Mouse (Mus musculus) cerebellum, postnatal 25 days (tissue): ENCODE measurements at regions not wholly inside any gene's neighbourhood (a gene's known extent, or its start where the extent isn't known, plus 50 kb on each side); places are given as distances from the start of the nearest gene placed in this dataset.
A peak's percentile ranks its signal among the peaks of the same experiment; 100 is the strongest.

ENCODE experiments used
- DNase-seq, 2 experiments: peaks; one replicate each; pipeline ENCODE4 v3.0.0; 2021; ENCODE audit warnings: mixed read lengths in 2 of 2

DNA sequence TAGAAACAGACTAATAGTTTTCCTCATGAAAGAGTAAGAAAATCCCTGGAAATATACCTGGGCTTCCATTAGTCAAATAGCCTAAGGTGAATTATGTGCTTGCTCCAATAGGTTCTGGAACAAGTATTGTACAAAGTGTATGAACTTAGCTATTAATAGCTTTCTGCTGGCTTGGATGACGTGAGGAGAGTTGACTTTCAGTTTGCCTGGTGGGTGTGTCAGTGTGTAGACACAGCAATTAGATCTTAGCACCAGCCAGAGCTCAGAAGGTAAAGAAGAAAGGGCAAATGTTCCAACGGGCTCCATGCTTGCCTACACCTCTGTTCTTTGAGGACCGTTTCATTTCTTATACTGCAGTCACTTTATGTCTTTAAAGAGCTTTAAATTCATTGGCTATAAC, 654.8 kb upstream of the Mef2c start:
- DNase-seq: no peak

DNA sequence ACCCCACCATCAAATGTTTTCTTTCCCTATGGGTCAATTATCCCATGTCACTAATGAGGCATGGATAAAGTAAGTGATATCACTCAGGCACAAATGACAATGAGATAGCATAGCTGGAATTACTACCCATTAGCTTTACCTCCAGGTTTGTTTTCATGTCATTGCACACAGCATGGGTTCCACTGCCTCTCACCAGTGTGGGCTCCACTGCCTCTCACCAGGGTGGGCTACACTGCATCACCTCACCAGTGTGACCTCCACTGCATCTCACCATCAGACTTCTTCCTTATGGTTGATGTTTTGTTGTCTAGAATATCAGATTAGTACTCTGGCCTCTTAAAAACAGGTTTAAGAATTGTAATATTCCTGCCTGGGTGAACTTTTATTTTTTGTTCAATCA, 634.0 kb upstream of the Mef2c start:
- no peak for DNase-seq

GRCm38 (mm10) chr13:82874091-82874490, 629.7 kb upstream of the Mef2c start:
- DNase-seq: no peak

DNA sequence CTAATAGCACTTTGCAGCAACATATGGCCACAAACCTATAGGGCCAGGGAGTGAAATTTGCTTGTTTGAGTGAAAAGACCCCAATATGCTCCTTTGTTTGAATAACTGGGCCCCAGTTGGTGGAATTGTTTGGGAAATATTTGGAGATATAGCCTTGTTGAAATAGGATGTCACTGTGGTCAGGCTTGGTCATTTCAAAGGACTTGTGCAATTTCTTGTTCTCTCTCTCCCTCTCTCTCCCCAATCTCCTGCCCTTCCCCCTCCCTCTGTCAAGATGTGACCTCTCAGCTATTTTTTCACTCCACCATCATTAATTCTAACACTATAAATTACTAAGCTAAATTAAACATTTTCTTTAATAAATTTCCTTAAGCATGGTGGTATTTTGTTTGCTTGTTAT, 620.5 kb upstream of the Mef2c start:
- DNase-seq: no peak

- DNase-seq: no peak
These were observed 615.1 kb upstream of the Mef2c start for GRCm38 (mm10) chr13:82888755-82889154.

DNA sequence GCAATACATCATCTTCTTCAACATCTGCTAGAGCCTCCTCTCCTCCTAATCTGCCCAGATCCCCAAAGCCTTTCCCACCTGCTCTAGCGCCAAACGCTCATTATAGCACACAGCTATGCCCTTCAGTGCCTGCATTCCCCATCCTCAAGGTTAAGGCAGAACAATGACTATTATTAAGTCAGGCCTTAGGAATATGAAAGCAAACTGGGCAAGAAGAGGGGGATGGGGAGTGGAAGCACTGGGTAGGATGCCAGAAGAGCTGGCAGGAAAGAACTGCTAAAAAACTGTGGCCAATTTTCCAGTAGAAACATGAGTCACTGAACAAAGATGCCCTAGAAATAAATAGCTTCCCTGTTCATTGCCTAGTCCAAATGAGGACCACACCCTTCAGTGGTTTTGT, 611.1 kb upstream of the Mef2c start:
- peak; percentile 26 to 65 for DNase-seq

DNA sequence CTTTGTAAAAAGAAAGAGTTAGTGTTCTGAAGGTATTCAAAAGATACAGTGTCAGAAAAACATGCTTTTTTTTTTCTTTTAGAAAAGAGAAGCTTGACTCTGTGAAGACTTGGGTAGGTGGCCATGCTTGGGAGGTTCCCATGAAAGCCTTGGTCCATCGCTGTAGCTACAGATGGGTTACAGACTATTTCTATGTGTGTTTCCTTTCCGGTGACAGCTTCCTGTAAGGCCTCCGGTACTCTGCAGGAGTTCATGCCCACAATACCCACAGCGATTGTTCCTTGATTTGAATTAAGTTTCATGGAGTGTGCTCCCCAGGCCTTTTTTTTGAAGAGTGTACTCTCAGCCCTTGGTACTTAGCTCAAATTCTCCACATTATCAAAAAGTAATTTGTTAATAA, 604.1 kb upstream of the Mef2c start:
- DNase-seq: no peak

- DNase-seq: no peak
These were observed 601.7 kb upstream of the Mef2c start for GRCm38 (mm10) chr13:82902160-82902559.

DNA sequence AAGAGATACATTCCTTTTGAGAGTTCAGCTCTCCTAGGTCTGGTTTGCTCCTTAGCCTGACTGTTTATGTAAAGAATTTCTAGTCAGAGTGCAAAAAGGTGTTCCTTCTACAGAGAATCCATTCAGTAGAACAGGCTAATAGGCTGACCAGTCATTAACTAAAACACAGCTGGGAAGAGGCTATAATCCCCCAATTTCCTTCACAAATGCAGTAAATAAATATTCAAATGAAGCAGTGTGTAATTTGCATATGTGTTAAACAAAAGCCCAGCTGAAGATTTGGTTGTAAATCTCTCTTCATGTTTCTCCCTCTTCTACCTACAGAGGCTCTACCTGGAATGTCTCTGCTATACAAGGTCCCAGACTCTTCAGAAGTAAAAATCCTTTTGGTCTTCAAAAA, 600.2 kb upstream of the Mef2c start:
- no peak for DNase-seq

GRCm38 (mm10) chr13:82907689-82908088, 596.1 kb upstream of the Mef2c start:
- no peak for DNase-seq

DNA sequence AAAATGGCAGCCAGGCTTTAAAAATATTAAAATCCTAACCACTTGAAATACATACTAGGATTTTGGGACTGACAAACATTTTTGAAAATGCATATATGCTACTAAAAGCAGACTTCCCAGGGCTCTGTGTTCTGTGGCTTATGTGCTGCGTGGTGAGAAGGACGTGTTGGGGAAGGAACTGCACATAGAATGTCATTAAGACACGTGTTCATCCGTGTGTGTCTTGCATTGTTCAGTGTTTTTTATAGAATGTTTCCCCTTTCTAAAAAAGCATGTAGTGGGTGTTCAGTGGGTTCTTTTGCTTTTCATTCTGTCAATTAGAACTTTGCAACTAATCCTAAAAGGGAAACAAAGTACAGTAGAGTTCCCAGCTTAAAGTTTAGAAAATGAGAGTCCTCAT, 594.7 kb upstream of the Mef2c start:
- DNase-seq: no peak

DNA sequence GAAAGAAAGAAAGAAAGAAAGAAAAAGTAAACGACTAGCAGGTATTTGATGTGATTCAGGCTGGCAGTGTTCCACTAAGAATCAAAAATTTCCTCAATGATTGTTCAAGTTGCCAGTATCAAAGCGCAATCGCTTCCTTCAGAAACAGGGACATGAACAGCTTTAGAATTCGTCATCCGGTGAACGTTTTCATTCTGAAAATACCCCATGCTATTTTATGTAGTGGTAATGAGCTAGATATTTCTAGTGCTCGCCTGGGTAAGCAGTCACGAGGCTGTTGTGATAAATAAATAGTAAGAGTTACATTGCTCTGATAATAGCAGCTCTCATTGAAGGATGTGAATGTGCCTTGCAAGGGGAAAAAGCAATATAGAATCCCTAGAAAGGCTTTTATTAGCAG, 591.0 kb upstream of the Mef2c start:
- no peak for DNase-seq

- DNase-seq: no peak
These were observed 588.6 kb upstream of the Mef2c start for GRCm38 (mm10) chr13:82915194-82915593.

- DNase-seq: no peak
These were observed 573.8 kb upstream of the Mef2c start for GRCm38 (mm10) chr13:82930010-82930409.

- no peak for DNase-seq
These were observed 566.0 kb upstream of the Mef2c start for GRCm38 (mm10) chr13:82937856-82938255.

DNA sequence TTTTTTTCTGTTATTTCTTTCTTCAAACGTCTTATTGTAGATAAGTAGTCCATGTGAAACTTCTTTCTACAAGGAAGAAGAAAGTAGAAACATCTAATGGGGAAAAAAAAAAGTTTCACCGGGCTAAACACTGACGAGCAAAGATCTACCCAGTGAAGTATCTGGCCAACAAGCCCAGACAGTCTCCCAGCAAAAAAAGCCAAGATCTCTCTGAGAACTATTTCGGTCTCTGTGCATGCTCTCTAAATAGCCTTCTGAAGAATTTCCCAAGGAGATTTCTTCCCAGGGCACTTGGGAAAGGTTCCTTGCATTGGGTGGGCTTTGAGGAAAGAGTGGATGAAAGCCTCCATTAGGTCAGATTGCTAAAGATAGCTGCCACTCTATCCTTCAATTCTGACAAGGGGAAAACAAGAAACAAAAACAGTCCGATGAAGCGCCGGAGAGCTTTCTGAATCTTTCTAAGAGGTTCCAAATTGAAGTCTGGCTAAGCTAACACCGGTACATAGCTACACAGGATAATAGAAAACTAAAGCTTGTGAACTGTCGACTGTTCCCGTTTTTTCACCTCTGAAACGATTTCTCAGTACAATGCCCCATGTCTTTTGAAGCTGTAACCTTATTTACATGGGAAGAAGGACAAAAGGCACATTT, 561.0 kb upstream of the Mef2c start:
- no peak for DNase-seq

DNA sequence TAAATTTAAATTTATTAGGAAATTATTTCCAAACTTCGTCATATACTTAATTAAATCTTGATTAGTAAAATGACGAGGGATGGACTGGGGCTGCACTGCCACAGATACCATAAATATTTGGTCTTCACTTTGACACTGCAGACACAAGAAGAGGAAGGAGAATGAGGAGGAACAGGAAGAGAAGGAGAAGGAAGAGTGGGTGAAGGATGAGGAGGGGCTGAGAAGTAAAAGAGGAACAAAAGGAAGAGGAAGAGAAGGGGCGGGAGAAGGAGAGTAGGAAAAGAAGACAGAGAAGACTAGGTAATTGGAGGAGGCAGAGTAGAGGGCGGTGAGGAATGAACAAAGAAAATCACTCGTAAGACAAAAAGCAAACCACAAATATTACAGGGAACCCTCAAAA, 556.9 kb upstream of the Mef2c start:
- no peak for DNase-seq

- no peak for DNase-seq
These were observed 554.3 kb upstream of the Mef2c start for GRCm38 (mm10) chr13:82949541-82949940.

DNA sequence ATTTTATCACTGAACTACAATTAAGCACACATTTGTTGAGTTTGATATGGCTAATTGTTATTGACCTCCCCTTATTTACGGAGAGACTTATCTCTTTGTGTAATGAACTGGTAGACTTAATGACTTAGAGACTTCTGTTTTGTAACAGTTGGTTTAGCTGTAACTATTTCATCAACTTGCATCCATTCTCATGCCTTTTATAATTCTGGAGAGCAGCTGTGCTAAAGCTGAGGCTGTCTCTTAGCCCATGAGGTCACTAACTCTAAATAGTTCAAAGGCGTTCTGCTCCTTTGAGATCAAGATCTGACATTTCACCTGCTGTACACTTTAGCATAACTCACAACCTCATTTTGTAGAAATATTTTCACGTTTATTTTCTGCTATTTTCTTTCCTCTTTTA, 541.5 kb upstream of the Mef2c start:
- DNase-seq: no peak

DNA sequence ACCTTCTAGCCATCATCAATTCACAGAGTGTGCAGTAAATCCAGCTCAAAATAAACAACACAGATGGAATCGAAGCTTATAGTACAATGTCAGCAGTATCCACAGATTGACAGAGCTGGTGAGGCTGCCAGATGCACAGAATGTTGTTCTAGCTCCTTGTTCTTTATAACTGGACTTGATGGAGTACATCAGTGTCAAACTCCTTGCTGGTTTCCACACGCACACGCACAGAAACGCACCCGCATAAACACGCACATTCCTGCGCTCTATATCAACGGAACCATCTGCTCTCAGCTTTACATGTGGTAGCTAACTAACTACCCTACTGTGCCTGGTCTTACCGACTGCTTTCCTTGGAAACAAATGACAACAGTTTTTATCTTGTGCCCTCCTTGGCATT, 532.1 kb upstream of the Mef2c start:
- no peak for DNase-seq

DNA sequence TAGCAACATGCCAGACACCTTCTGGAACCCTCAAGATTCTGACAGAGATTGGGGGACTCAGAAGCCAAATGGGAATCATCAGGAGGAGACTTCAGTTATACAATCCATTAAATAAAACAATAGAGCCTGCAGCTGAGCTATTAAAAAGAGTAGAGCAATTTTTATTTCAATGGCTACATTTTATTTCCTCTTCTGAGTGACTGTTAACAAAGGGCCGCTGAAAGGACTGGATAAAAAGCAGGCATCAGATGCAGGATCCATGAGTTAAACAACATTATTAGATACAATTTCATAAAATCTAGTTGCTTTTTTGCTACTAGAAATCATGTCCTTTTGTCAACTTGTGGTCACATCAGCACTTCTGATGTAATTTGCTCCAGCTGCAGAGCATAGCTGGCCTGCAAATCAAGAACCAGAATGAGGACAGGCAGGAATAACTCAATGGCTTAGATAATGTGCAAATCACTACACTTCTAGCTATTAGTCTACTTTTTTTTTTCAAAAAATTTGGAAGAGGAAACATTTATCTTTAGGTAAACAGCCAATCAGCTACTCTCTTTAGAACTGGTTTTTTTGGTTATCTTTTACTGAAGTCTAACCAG, 529.5 kb upstream of the Mef2c start:
- DNase-seq: no peak

- DNase-seq: no peak
These were observed 502.7 kb upstream of the Mef2c start for GRCm38 (mm10) chr13:83001118-83001517.

DNA sequence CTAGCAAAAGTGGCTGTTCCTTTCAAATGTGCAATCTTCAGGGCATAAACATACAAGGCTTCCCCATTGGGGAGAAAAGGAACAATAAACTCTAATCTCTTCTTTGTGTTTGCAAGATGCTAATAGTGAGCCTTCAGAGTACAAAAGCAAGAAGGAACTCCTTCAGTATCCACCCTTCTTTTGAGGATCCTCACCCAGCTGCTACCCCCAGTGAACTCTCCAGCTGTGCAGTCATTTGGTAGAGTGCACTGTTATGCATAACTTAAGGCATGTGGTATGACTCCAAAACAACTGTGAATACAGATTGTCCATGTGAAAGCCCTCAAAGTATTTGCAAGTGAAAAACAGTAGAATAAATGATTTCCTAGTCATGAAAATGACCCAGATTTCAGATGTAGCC, 487.1 kb upstream of the Mef2c start:
- DNase-seq: no peak

- no peak for DNase-seq
These were observed 483.0 kb upstream of the Mef2c start for GRCm38 (mm10) chr13:83020829-83021228.

DNA sequence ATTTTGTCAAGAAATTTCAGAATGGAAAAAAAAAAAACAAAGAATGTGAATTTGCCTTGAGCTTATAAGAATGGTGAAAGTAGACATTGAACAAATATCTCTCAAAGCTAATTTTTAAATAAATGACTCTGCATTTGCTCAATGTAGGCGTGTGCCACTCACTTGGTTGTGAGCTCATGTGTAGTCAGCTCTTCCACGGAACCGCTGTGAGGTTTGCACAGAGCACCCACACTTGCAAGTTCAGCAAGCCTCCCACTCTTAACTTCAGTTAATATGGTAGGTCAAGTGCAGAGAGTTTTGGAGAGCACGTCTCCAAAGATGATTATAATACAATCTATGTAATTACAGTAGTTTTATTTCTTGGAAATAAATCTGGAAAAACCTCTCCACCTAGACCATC, 479.9 kb upstream of the Mef2c start:
- DNase-seq: no peak
